Mouse (Mus musculus) B cell, adult 2 months (primary cell): Measurements from ENCODE around the gene Arih1.
A peak's percentile ranks its signal among the peaks of the same experiment; 100 is the strongest.
"Not testable (repeated sequence)": the region's sequence is repeated elsewhere in the genome, so short reads cannot be mapped to it uniquely, and the experiment has no call there.

Source experiments
- DNase-seq, 2 experiments: peaks; one replicate each; pipeline ENCODE4 v3.0.0; 2022

The Arih1 gene

GRCm38 (mm10) chr9:59458416-59458815 lies 28.0 kb downstream of the Arih1 start:
- DNase-seq: no peak

DNA sequence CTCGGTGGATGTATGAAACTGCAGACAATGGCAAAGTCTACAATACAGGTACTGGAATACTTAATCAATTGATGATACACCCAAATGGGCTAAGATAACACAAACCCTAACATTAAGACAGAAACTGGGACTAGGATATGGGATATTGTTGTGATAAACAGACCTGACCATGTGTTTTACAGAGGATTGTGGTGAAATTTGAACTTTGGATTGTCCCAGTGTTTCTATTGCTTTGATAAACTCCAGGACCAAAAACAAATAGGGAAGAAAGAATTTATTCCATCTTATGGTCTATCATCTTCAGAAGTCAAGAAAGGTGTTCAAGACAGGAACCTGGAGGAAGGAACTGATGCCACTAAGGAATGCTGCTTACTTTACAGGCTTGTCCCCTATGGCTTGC lies 28.7 kb downstream of the Arih1 start:
- no peak for DNase-seq

DNA sequence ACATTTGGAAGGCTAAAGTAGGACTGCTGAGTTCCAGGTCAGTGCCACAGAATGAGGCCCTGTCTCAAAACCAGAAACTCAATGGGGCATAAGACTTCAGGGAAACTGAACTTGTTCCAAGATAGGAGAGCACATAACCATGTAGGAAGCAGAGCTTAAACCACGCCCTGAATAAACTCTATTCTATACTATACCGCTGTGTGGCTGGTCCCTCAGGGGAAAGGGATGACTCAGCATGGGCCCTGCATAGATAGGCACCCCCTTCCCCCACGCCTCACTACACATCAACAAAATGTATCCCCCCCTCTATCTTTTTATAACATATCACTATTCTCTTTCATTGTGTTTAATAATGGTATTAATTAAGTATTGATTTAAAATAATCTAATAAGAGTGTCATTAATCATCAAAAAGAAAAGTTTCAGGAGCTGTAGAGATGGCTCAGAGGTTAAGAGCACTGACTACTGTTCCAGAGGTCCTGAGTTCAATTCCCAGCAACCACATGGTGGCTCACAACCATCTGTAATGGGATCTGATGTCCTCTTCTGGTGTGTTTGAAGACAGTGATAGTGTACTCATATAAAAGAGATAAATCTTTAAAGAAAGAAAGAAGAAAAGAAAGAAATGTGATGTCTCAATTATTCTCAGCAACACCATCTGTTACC lies 30.9 kb downstream of the Arih1 start:
- no peak for DNase-seq

- no peak for DNase-seq
Measured at GRCm38 (mm10) chr9:59433729-59434128, 52.7 kb downstream of the Arih1 start.

DNA sequence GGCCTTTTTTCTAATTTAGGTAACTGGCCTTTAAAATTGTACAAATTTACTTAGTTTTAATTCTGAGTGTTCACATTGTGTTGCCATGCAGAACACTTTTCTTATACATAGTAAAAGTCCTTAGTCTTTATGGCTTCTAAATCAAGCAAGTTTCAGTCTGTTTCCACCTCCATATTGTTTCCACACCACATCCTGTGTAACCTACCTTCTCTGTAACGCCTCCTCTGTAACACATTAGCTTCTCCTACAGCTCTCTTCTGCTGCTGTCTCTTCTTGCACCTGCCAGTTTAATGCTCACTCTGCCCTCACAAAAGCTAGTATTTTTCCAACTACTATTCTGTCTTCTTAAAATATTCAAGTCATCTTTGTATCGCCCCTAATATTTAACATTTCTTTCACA lies 54.8 kb downstream of the Arih1 start:
- no peak for DNase-seq

DNA sequence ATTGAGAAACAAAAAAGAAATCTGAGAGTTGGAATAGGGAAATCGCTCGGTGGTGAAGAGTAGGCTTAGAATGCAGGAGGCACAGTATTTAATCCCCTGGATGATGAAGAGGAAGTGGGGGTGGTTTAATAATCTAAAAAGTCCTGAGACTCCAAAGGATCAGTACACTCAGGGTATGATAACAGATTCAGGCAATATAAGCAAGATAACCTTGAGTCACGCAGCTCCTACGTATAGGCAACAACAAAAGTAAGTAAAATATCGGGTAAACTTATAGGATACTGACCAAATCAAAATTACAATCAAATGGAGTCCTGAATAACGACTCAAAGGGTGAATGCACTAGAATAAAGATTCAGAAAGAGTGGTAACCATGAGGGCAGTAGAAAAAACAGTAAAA lies 65.9 kb downstream of the Arih1 start:
- DNase-seq: no peak

DNA sequence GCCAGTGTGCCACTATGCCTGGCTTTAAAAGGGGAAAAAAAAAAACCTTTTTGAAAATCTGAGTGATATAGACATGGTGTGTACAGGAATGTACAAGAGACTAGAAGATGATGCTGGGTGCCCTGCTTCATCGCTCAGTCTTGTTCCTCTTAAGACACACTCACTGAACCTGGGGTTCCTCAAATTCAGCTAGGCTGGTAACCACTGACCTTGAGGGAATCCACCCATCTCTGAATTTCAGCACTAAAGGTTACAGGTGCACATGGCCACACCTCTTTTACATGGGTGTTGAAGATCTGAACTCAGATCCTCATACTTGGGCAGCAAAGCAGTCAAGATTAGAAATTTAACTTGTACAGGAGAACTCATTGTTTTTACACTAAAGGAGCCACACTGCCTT lies 79.1 kb downstream of the Arih1 start:
- DNase-seq: peak; percentile 43 to 57

DNA sequence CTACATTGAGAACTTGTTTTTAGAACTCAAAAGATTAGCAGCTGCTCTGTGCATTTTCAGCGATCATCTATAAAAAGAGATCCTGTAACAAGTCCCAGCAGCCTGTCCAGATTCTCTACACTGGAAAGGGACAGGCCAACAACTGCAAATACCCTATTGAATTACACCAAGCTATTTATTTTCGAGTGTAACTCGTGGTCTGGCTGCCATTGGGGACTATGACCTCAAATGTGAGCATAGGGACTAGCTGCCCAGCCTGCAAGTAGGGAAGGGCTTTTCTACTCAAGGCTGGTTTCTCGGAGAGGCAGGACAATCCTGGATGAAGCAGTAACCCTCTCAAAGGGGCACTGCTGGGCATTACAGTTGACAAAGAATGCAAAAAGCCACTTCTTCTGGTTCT lies 97.3 kb downstream of the Arih1 start:
- no peak for DNase-seq

DNA sequence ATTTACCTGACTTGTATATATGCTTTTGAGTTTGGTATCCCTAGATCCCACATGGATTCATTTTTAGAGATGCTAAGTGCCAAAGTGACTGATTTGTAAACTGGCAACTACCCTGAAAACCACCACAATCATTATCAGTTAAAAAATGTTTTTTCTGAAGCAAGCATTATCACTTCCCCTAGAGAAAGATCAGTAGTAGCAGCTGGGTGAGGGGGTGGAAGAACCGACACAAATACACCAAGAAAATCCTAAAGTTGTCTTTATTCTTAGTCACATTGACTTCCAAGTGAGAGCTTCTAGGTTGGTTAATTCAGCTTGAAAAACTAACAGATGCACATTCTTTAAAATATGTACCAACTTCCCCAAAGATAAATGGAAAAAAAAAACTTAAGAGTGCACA lies 98.1 kb downstream of the Arih1 start:
- DNase-seq: no peak

DNA sequence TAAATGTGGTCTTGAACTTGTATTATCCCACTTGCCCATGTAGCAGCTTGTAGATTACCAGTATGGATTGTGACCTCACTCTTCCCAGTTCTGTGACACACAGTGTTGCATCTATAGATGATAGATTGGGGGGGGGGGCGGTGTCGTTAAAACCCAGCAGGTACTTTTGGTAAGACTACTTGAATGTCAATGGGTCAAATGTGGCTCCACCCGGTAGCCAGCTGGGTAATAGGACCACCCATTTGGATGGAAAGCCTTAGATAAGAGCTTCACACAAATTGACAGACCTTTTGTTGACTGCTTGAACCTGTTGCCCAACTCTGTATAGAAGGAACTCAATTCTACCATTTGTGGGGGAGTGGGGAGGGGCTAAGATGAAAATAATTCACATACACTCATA lies 99.0 kb downstream of the Arih1 start:
- DNase-seq: no peak

DNA sequence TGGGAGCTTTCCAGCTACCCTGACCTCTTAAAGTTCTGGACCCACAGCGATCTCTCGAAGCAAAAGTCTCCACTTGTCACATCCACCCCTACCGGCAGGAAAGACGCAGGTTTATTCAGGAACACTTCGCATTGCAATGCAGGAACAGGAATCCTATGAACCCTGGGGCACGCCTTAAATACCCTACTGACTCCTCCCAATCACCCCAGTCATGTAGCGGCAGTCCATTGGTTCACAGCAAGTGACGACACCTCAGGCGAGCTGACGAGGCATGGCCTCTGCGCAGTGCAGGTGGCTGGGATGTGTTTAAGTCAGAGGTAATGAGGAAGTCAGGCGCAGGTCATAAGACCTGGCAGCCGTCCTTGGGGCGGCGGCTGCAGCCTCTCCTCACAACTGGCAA lies 110.8 kb downstream of the Arih1 start:
- DNase-seq: no peak

- no peak for DNase-seq
Measured at GRCm38 (mm10) chr9:59369646-59370045, 116.8 kb downstream of the Arih1 start.

DNA sequence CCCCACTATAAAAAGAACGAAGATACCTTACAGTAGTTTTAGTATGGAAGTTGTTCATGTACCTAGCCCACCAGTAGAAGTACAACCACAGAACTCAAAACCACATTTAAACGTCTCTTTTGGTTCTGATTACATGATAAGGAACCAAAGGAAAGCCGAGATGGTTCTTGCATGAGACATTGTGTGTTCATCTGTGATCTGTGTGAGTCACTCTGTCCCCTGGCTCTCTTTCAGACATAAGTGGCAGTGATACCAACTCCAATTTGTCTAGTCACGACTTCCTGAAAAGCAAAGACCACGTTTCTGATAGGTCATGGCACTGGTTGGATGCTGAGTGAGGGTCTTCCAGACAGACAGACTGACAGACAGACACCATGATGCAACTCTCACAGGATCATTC lies 117.2 kb downstream of the Arih1 start:
- no peak for DNase-seq

GRCm38 (mm10) chr9:59360487-59360886 lies 125.9 kb downstream of the Arih1 start:
- DNase-seq: not testable (repeated sequence)

- DNase-seq: not testable (repeated sequence)
Measured at GRCm38 (mm10) chr9:59358041-59358440, 128.4 kb downstream of the Arih1 start.

DNA sequence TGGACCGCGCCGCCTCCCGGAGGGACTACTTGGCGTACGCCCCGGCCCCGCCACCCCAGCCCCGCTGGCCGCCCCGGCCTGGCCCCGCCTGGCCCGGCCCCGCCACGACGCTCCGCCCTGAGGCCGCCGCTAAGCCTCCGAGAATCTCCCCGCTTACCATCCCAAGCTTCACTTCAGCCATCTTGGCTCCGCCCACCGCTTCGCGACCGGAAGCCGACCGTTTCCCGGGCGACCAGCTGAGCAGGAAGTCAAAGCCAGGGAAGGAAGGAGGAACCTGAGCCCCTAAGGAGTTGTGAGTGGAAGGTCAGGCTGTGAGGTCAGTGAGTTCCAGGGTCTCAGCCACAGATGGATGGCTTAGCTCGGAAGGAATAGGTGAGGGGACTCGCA lies 133.2 kb downstream of the Arih1 start, which contains the start of gene Bbs4:
Bbs4 (minus strand) TSS at position 256 of the 387 bp plus-strand sequence.
- peak; percentile 81 to 82 for DNase-seq

DNA sequence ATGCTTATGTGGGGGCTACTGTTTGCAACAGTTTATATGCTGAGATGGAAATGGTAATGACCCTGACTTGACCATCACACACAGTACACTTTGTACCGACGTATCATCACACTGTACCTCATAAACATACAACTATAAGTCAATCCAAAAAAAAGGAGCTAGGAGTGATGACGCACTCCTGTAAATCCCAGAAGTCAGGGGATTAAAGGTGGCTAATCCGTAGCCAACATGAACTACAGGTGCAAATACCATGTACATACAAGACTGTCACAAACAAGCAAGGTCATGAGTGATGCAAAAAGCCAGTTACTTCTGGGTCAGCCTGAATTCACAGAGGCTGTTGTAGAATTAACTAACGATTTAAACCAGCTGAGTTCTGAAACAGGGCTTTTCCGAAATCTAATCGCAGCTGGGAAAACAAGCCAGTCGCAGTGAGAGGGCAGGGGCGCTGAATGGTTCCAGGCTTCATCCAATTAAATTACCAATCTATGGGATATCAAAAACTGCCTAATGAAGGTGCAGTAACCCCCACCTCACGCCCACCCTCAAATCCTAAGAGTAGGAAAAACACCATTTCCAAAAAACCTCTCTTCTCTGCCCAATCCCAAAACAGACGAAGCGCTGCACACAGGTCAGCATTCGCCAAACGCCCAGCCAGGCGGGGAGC lies 133.7 kb downstream of the Arih1 start:
- DNase-seq: no peak

- DNase-seq: no peak
Measured at GRCm38 (mm10) chr9:59346176-59346575, 140.2 kb downstream of the Arih1 start.

- peak; percentile 47 to 55 for DNase-seq
Measured at GRCm38 (mm10) chr9:59340002-59340401, 146.4 kb downstream of the Arih1 start.

DNA sequence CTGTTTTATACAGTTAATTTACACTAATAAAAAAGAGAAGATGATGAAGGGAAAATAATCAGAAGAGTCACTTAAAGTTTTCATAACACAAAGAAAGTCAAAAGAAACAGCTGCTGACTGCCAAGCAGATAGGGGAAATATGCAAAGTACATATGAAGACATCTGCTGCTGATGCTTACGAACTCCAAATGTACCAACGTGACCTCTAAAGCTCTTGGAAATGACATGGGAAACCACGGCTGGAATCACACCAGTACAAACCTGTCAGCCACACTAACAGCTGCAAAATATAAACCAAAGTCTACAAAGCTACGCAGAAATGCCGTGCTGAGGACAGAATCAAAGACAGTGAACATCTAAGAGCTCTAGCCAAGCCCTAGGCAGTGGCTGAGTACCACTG lies 147.3 kb downstream of the Arih1 start:
- DNase-seq: no peak

- DNase-seq: no peak
Measured at GRCm38 (mm10) chr9:59338411-59338810, 148.0 kb downstream of the Arih1 start.
